Mouse (Mus musculus) lung, postnatal 10 days (tissue): ENCODE results near the gene Dnah8.

Experiments
- DNase-seq: peaks from one replicate; pipeline ENCODE4 v3.0.0; 2021

Dnah8 gene

GRCm38 (mm10) chr17:30663170-30663569 is 39.0 kb downstream of the Dnah8 start:
- no peak for DNase-seq

- no peak for DNase-seq
Measured at GRCm38 (mm10) chr17:30664856-30665255, 40.7 kb downstream of the Dnah8 start.

- no peak for DNase-seq
Measured at GRCm38 (mm10) chr17:30672556-30672955, 48.4 kb downstream of the Dnah8 start.

GRCm38 (mm10) chr17:30673023-30673422 is 48.9 kb downstream of the Dnah8 start:
- DNase-seq = no peak

GRCm38 (mm10) chr17:30675021-30675740 is 51.0 kb downstream of the Dnah8 start:
- DNase-seq = no peak

GRCm38 (mm10) chr17:30678523-30678922 is 54.4 kb downstream of the Dnah8 start:
- DNase-seq = no peak

- DNase-seq = no peak
Measured at GRCm38 (mm10) chr17:30679612-30680011, 55.5 kb downstream of the Dnah8 start.

GRCm38 (mm10) chr17:30681604-30682003 is 57.5 kb downstream of the Dnah8 start:
- peak; percentile 72 for DNase-seq

- no peak for DNase-seq
Measured at GRCm38 (mm10) chr17:30690181-30690580, 66.0 kb downstream of the Dnah8 start.

- DNase-seq = no peak
Measured at GRCm38 (mm10) chr17:30691481-30691880, 67.3 kb downstream of the Dnah8 start.

- no peak for DNase-seq
Measured at GRCm38 (mm10) chr17:30694281-30694680, 70.1 kb downstream of the Dnah8 start.

GRCm38 (mm10) chr17:30714732-30715131 is 90.6 kb downstream of the Dnah8 start:
- no peak for DNase-seq

GRCm38 (mm10) chr17:30718197-30718596 is 94.0 kb downstream of the Dnah8 start:
- DNase-seq = no peak

- DNase-seq = no peak
Measured at GRCm38 (mm10) chr17:30719031-30719430, 94.9 kb downstream of the Dnah8 start.

GRCm38 (mm10) chr17:30727788-30728187 is 103.6 kb downstream of the Dnah8 start:
- DNase-seq = no peak

GRCm38 (mm10) chr17:30732736-30733135 is 108.6 kb downstream of the Dnah8 start:
- no peak for DNase-seq

- no peak for DNase-seq
Measured at GRCm38 (mm10) chr17:30734770-30735169, 110.6 kb downstream of the Dnah8 start.

- DNase-seq = no peak
Measured at GRCm38 (mm10) chr17:30735454-30735853, 111.3 kb downstream of the Dnah8 start.

GRCm38 (mm10) chr17:30737797-30738196 is 113.6 kb downstream of the Dnah8 start:
- DNase-seq = peak; percentile 60

GRCm38 (mm10) chr17:30739769-30740168 is 115.6 kb downstream of the Dnah8 start:
- DNase-seq = no peak

- no peak for DNase-seq
Measured at GRCm38 (mm10) chr17:30743947-30744346, 119.8 kb downstream of the Dnah8 start.

GRCm38 (mm10) chr17:30746056-30747024 is 122.2 kb downstream of the Dnah8 start:
- peak; percentile 68 for DNase-seq

GRCm38 (mm10) chr17:30749391-30749790 is 125.2 kb downstream of the Dnah8 start:
- no peak for DNase-seq

- DNase-seq = no peak
Measured at GRCm38 (mm10) chr17:30750269-30750668, 126.1 kb downstream of the Dnah8 start.
